Mouse (Mus musculus) thymus, adult 2 months (tissue): ENCODE data around the gene Enkur.

Experiments used
- CTCF ChIP-seq: fragments of 200-500 bp; IDR thresholded peaks from 2 replicates; pipeline ENCODE4 v1.5.1; 2012; ENCODE audit warnings: mild to moderate bottlenecking, control low read depth, low read length, moderate library complexity, borderline replicate concordance; ENCODE audit not compliant: control insufficient read depth, poor library complexity, insufficient read depth; ENCODE audit errors: extremely low read depth
- POLR2A ChIP-seq: fragments of 200-500 bp; IDR thresholded peaks from 2 replicates; pipeline ENCODE4 v1.6.1; 2012; ENCODE audit warnings: mild to moderate bottlenecking, low read length, control low read depth, moderate library complexity; ENCODE audit not compliant: control insufficient read depth, poor library complexity, insufficient read depth; ENCODE audit errors: extremely low read depth

DNA sequence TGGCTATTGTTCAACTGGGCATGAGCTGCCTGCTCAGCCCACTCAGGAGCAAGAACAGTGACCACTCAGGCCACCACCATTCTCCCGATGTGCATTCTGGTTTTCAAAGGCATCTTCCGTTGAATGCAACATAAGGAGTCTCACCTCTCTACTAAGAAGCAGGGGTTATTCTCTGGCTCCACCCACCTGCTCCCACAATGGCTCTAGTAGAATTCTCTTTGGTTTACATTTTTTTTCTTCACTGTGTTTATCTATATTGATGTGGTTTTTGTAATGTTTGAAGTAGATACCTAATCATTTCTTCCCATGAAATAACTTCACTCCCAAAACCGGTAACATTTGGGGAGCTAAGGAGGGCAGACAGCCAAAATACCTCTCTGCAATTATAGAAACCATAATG lies 48.5 kb upstream of the Enkur start:
- TF ChIP-seq CTCF = no peak
- no peak for TF ChIP-seq POLR2A
